11 mouse cellular contexts compared by ENCODE assay signal in genomic region chr2:41060751-41061150, GRCm38 (mm10).
DNase-seq lines count a peak whose midpoint lies in the region.
"Had no signal": no experiment of that assay in that cellular context is flagged by ENCODE, and none has a peak within 500 bp of the region (broad histone marks: within the 10 kb centered on the region; RNA-seq: fewer than 3 reads in every experiment).

No protein-coding gene starts in this region.

- DNase-seq in cerebellum, postnatal 14 days: peak; percentile 13 to 17
- no peak for DNase-seq in cerebellum, adult 9-10 months
- peak; percentile 3 to 5 for DNase-seq in kidney, postnatal 4 days
- no peak for DNase-seq in kidney, adult 11 months
- DNase-seq in A20 (ENCODE audit: low read depth, low spot score) (peak; percentile 39), R1 (ENCODE audit: low read depth, low spot score) (peak; percentile 41)
- DNase-seq in gastrocnemius, postnatal 4 days (ENCODE audit: low spot score in 2 of 2): no peak
- no peak for DNase-seq in layer of hippocampus, postnatal 14 days (ENCODE audit: low spot score in 2 of 2)
- DNase-seq: cerebellum, adult 11 months; right cerebral cortex, postnatal 25 days; thymus, postnatal 36 days had no signal

Comparison
In these comparisons a context has a peak if more than half of its experiments do, and no peak if none do; other contexts are left out.
1. DNase-seq: peak in cerebellum, postnatal 14 days (2 of 2), kidney, postnatal 4 days (2 of 2), A20 (single experiment) and R1 (single experiment); none in cerebellum, adult 9-10 months (single experiment), kidney, adult 11 months (single experiment), gastrocnemius, postnatal 4 days (0 of 2) and layer of hippocampus, postnatal 14 days (0 of 2).